Mouse (Mus musculus): ENCODE data around the gene Sqstm1.

- TF ChIP-seq CTCF (IDR thresholded peaks at IDR 0.05; ENCODE audit: low read depth, low read length) (no peak), POLR2A (IDR thresholded peaks at IDR 0.05; ENCODE audit: extremely low read depth, insufficient read depth, low read length) (no peak)
Observed at GRCm38 (mm10) chr11:50228772-50229171, 18.1 kb upstream of the Sqstm1 start.

Measured in liver, adult 2 months (tissue).